In genomic region chr10:87832101-87832500, GRCm38 (mm10) we compare ENCODE assay signal across 13 mouse cellular contexts.
"Had no signal": no experiment of that assay in that cellular context is flagged by ENCODE, and none has a peak within 500 bp of the region (broad histone marks: within the 10 kb centered on the region; RNA-seq: fewer than 3 reads in every experiment).

No protein-coding gene starts in this region.

- H3K4me3 ChIP-seq: intestine, embryonic 15.5 days; layer of hippocampus, adult 2 months; limb, embryonic 15.5 days; liver, embryonic 15.5 days; megakaryocyte, embryonic 14.5 days; midbrain, embryonic 15.5 days had no signal

- H3K27ac ChIP-seq: intestine, embryonic 15.5 days; layer of hippocampus, adult 2 months; limb, embryonic 15.5 days; liver, embryonic 15.5 days; midbrain, embryonic 15.5 days; stomach, postnatal 0 days had no signal

- H3K4me1 ChIP-seq: intestine, embryonic 15.5 days; limb, embryonic 15.5 days; liver, embryonic 15.5 days; megakaryocyte, embryonic 14.5 days; midbrain, embryonic 15.5 days had no signal

- ATAC-seq: intestine, embryonic 15.5 days; midbrain, embryonic 15.5 days had no signal

- DNase-seq: kidney, adult 18-20 months; kidney, postnatal 10 days; kidney, postnatal 4 days; right cerebral cortex, postnatal 25 days; thymus, adult 2 months; thymus, postnatal 25 days had no signal
